Mouse (Mus musculus) heart, adult 2 months (tissue): ENCODE results near the gene Cdk11b.

Source experiments
- CTCF ChIP-seq: fragments of 200-600 bp; IDR thresholded peaks from 2 replicates; pipeline ENCODE4 v1.8.1; 2022; ENCODE audit warnings: antibody characterized with exemption, mild to moderate bottlenecking, moderate library complexity
- EP300 ChIP-seq: fragments of 200-500 bp; IDR thresholded peaks from 2 replicates; pipeline ENCODE4 v1.6.1; 2011; ENCODE audit warnings: low read depth, low read length, control low read depth; ENCODE audit not compliant: insufficient read depth
- POLR2A ChIP-seq: fragments of 200-500 bp; IDR thresholded peaks from 2 replicates; pipeline ENCODE4 v1.6.1; 2011; ENCODE audit warnings: mild to moderate bottlenecking, low read depth, low read length, control low read depth; ENCODE audit not compliant: insufficient read depth

DNA sequence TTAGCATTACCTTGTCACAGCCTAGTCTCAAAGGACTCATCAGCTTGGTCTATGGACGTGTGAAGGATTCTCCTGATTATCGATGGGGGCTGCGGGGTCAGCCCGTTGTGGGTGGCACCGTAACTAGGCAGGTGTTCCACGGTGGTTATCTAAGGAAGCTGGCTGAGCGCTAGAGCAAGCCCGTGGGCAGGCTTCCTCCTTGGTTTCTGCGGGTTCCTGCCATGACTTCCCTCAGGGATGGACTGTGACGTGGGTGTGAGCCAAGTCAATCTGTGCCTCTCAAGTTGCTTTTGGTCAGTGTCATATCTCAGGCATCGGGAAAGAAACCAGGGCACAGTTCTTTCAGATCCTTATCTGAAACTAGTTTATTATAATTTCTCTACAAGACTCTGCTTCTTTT lies 49.7 kb upstream of the Cdk11b start:
- TF ChIP-seq CTCF, result no peak
- TF ChIP-seq POLR2A, result no peak
- TF ChIP-seq EP300, result no peak
